Mouse (Mus musculus) lung, postnatal 0 days (tissue): Measurements from ENCODE around the gene Ifi205. TPM values are rescaled to one million over a fixed set of nuclear protein-coding genes. Genes with fewer than 3 reads are reported as not detected.

Experiments used
- ATAC-seq: fragments of 200-750 bp; cut with Nextera tagmentation; 2 replicates; pipeline ENCODE4 v1.8.0; 2017; ENCODE audit warnings: moderate library complexity
- DNase-seq: peaks from one replicate; pipeline ENCODE4 v3.0.0-alpha.2; 2016; ENCODE audit warnings: low spot score
- H3K27ac ChIP-seq: fragments of 300-500 bp; sonication (generic); 2 replicates; pipeline ENCODE4 v1.5.1; 2014; ENCODE audit warnings: antibody characterized with exemption, mild to moderate bottlenecking, low read length, mixed read lengths
- H3K27me3 ChIP-seq: fragments of 300-500 bp; sonication (generic); replicated peaks from 2 replicates; pipeline ENCODE4 v1.6.1; 2014; ENCODE audit warnings: low read length, mixed read lengths; ENCODE audit not compliant: insufficient read depth
- H3K36me3 ChIP-seq: fragments of 300-500 bp; sonication (generic); 2 replicates; pipeline ENCODE4 v1.6.1; 2014; ENCODE audit warnings: low read length, mixed read lengths; ENCODE audit not compliant: insufficient read depth
- H3K4me1 ChIP-seq: fragments of 300-500 bp; sonication (generic); 2 replicates; pipeline ENCODE4 v1.6.1; 2014; ENCODE audit warnings: antibody characterized with exemption, low read depth, low read length, mixed read lengths; ENCODE audit not compliant: insufficient read depth
- H3K4me2 ChIP-seq: fragments of 300-500 bp; sonication (generic); replicated peaks from 2 replicates; pipeline ENCODE4 v1.6.1; 2014; ENCODE audit warnings: low read depth, mild to moderate bottlenecking, low read length, moderate library complexity, mixed read lengths
- H3K4me3 ChIP-seq: fragments of 300-500 bp; sonication (generic); 2 replicates; pipeline ENCODE4 v1.5.1; 2014; ENCODE audit warnings: low read depth, low read length
- H3K9ac ChIP-seq: fragments of 300-500 bp; sonication (generic); replicated peaks from 2 replicates; pipeline ENCODE4 v1.6.1; 2014; ENCODE audit warnings: low read depth, mild to moderate bottlenecking
- H3K9me3 ChIP-seq: fragments of 300-500 bp; sonication (generic); 2 replicates; pipeline ENCODE4 v1.6.1; 2016; ENCODE audit warnings: low read length, mixed read lengths
- CTCF ChIP-seq: IDR thresholded peaks from 2 replicates; pipeline ENCODE4 v1.5.1; 2016; ENCODE audit warnings: antibody characterized with exemption, mild to moderate bottlenecking
- EP300 ChIP-seq: IDR thresholded peaks from 2 replicates; pipeline ENCODE4 v1.6.1; 2016; ENCODE audit warnings: antibody characterized with exemption, mild to moderate bottlenecking, control low read depth
- polyA plus RNA-seq: library from polyadenylated mRNA; unstranded; fragments of >200 nt; fragmentation: Nextera tagmentation; extraction: Ambion mirVana; gene quantifications from 2 replicates; pipeline ENCODE4 v1.2.1, GENCODE M21; 2015

Ifi205 gene
- polyA plus RNA-seq, 1 experiment from 2014 or later = 0.37 TPM

- no peak overlapping the region for H3K27ac ChIP-seq
- H3K4me3 ChIP-seq = no peak overlapping the region
- ATAC-seq (no peak), DNase-seq (no peak)
- TF ChIP-seq CTCF (no peak), EP300 (no peak)
- no peaks in the 10 kb centered on the region for H3K27me3 ChIP-seq
- H3K36me3 ChIP-seq = no peaks in the 10 kb centered on the region
- H3K9ac ChIP-seq = no peak overlapping the region
- no peaks in the 10 kb centered on the region for H3K4me1 ChIP-seq
- H3K9me3 ChIP-seq = no peaks in the 10 kb centered on the region
- H3K4me2 ChIP-seq = no peak overlapping the region
These were observed 54.0 kb downstream of the Ifi205 start for GRCm38 (mm10) chr1:173977622-173978021.

DNA sequence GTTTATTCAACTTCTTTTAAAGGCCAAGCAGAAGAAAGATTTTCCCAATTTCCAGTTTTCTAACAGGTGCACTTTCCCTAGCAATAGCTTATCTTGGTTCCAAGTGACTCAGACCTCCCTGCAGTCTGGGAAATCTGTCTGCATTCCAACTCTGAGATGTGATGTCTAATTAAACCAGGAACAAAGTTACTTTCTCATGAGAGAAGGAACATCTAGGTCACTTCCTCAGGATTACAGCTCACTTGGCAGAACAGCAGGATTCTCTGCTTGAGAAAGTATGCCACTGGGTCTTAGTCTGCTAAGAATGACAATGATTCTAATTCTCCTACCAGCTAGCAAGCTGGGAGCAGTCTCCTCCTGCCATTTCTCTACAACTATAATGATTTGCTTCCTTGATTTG is 58.5 kb downstream of the Ifi205 start:
- DNase-seq (no peak), ATAC-seq (no peak)
- no peaks in the 10 kb centered on the region for H3K36me3 ChIP-seq
- no peaks in the 10 kb centered on the region for H3K9me3 ChIP-seq
- no peaks in the 10 kb centered on the region for H3K4me1 ChIP-seq
- H3K4me2 ChIP-seq = no peak overlapping the region
- H3K27me3 ChIP-seq = no peaks in the 10 kb centered on the region
- no peak overlapping the region for H3K27ac ChIP-seq
- no peak for TF ChIP-seq CTCF
- TF ChIP-seq EP300 = no peak
- H3K4me3 ChIP-seq = no peak overlapping the region
- no peak overlapping the region for H3K9ac ChIP-seq

Other genes starting within 250 kb of the Ifi205 start
- 1.3 and 1.4 TPM in 2 replicates for gene Ifi211, start 118.8 kb downstream of the Ifi205 start, polyA plus RNA-seq
- gene Mndal, start 89.3 kb downstream of the Ifi205 start, polyA plus RNA-seq = 5.4 and 8.3 TPM in 2 replicates
- 3.2 and 5.0 TPM in 2 replicates for gene Ifi203, start 89.1 kb downstream of the Ifi205 start, polyA plus RNA-seq
- gene Ifi202b, start 49.1 kb downstream of the Ifi205 start, polyA plus RNA-seq = 0.07 TPM in 1 of 2 replicates, not detected in the other
- gene Olfr433, start 8.9 kb upstream of the Ifi205 start, polyA plus RNA-seq = not detected in 2 replicates
- gene Olfr432, start 17.4 kb upstream of the Ifi205 start, polyA plus RNA-seq = not detected in 2 replicates
- gene Olfr430, start 34.8 kb upstream of the Ifi205 start, polyA plus RNA-seq = not detected in 2 replicates
- not detected in 2 replicates for gene Olfr429, start 52.5 kb upstream of the Ifi205 start, polyA plus RNA-seq
- not detected in 2 replicates for gene Olfr427, start 65.1 kb upstream of the Ifi205 start, polyA plus RNA-seq
- gene Olfr231, start 89.4 kb upstream of the Ifi205 start, polyA plus RNA-seq = not detected in 2 replicates
- gene Olfr424, start 99.7 kb upstream of the Ifi205 start, polyA plus RNA-seq = not detected in 2 replicates
- not detected in 2 replicates for gene Olfr420, start 123.8 kb upstream of the Ifi205 start, polyA plus RNA-seq
- 0.26 and 0.35 TPM in 2 replicates for gene Spta1, start 141.0 kb upstream of the Ifi205 start, polyA plus RNA-seq
- gene Olfr419, start 220.3 kb upstream of the Ifi205 start, polyA plus RNA-seq = not detected in 2 replicates